Mouse (Mus musculus) forebrain, embryonic 14.5 days (tissue): Measurements from ENCODE around the gene Mdm2. TPM values are rescaled to one million over a fixed set of nuclear protein-coding genes. Genes with fewer than 3 reads are reported as not detected.

Source experiments
- ATAC-seq: fragments of 200-750 bp; cut with Nextera tagmentation; 2 replicates; pipeline ENCODE4 v1.8.0; 2017; ENCODE audit warnings: mild to moderate bottlenecking, moderate library complexity
- DNase-seq: peaks from one replicate; pipeline ENCODE4 v3.0.0-alpha.2; 2015; ENCODE audit warnings: low spot score
- H3K27ac ChIP-seq: fragments of 300-500 bp; sonication (generic); 2 replicates; pipeline ENCODE4 v1.5.1; 2014; ENCODE audit warnings: low read depth, mild to moderate bottlenecking, control low read depth, low read length, moderate library complexity
- H3K27me3 ChIP-seq: fragments of 300-500 bp; sonication (generic); replicated peaks from 2 replicates; pipeline ENCODE4 v1.6.1; 2014; ENCODE audit warnings: low read length, control low read depth, mixed read lengths; ENCODE audit not compliant: control insufficient read depth, insufficient read depth
- H3K36me3 ChIP-seq: fragments of 300-500 bp; sonication (generic); 2 replicates; pipeline ENCODE4 v1.6.1; 2014; ENCODE audit warnings: low read length, control low read depth; ENCODE audit not compliant: control insufficient read depth, insufficient read depth
- H3K4me1 ChIP-seq: fragments of 300-500 bp; sonication (generic); 2 replicates; pipeline ENCODE4 v1.6.1; 2014; ENCODE audit warnings: antibody characterized with exemption, low read length, control low read depth; ENCODE audit not compliant: control insufficient read depth, insufficient read depth
- H3K4me2 ChIP-seq: fragments of 300-500 bp; sonication (generic); 2 replicates; pipeline ENCODE4 v1.6.1; 2014; ENCODE audit warnings: mild to moderate bottlenecking, control low read depth, low read length
- H3K4me3 ChIP-seq: fragments of 300-500 bp; sonication (generic); 2 replicates; pipeline ENCODE4 v1.5.1; 2014; ENCODE audit warnings: low read depth, low read length, control low read depth
- H3K9ac ChIP-seq: fragments of 300-500 bp; sonication (generic); 2 replicates; pipeline ENCODE4 v1.6.1; 2014; ENCODE audit warnings: mild to moderate bottlenecking, low read length, control low read depth, moderate library complexity
- H3K9me3 ChIP-seq: fragments of 300-500 bp; sonication (generic); replicated peaks from 2 replicates; pipeline ENCODE4 v1.6.1; 2016; ENCODE audit warnings: low read length, control low read depth, mixed read lengths; ENCODE audit not compliant: control insufficient read depth
- WGBS: fragments of 180-500 bp; shearing (Covaris S2); extraction: QIAGEN DNeasy Blood & Tissue Kit; methylation state at CpG from one replicate; pipeline ENCODE4 v1.1.7; 2014; 5-methylcytosine and 5-hydroxymethylcytosine counted together
- polyA plus RNA-seq: library from polyadenylated mRNA; unstranded; fragments of >200 nt; fragmentation: Nextera tagmentation; extraction: Ambion mirVana; gene quantifications from 2 replicates; pipeline ENCODE4 v1.2.1, GENCODE M21; 2014

Gene Mdm2
- polyA plus RNA-seq, 1 experiment from 2014 or later: 33.0 TPM

DNA sequence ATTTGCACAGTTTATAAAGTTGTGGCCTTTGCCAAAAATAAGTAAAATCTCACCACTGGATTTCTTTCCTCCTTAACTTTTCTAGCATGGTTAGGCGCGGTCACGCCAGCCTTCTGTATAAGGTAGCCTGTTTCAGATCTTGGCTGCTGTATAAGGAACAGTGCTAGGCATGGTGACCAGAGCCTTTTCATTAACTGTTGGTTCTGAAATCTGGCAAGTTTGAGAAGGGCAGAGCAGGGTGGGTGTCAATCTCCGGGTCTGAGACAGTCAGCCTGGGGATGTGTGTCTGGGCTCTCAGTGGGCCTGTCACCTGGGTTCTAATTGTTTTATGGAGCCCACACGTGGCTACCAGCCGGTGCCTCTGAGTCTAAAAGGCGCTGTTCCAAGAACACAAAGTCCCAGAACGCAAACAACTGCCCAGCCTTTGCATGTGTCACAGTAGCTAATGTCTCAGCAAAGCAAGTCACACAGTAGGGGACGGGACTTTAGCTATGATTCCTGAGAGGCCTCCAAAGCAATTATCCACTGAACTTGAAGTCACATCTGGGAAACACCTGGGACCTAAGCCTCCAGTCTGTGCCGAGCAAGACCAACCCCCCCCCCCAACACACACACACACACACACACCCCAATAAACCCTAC, 41.0 kb downstream of the Mdm2 start:
- Histone ChIP-seq H3K4me2 (no peak overlapping the region), H3K27ac (no peak overlapping the region), H3K4me3 (no peak overlapping the region), H3K27me3 (no peaks in the 10 kb centered on the region), H3K4me1 (no peaks in the 10 kb centered on the region), H3K9ac (no peak overlapping the region), H3K36me3 (no peaks in the 10 kb centered on the region), H3K9me3 (no peaks in the 10 kb centered on the region)
- DNase-seq (peak; percentile 8), ATAC-seq (no peak)
- WGBS: 75% methylated on average over 10 of the region's 10 CpGs

DNA sequence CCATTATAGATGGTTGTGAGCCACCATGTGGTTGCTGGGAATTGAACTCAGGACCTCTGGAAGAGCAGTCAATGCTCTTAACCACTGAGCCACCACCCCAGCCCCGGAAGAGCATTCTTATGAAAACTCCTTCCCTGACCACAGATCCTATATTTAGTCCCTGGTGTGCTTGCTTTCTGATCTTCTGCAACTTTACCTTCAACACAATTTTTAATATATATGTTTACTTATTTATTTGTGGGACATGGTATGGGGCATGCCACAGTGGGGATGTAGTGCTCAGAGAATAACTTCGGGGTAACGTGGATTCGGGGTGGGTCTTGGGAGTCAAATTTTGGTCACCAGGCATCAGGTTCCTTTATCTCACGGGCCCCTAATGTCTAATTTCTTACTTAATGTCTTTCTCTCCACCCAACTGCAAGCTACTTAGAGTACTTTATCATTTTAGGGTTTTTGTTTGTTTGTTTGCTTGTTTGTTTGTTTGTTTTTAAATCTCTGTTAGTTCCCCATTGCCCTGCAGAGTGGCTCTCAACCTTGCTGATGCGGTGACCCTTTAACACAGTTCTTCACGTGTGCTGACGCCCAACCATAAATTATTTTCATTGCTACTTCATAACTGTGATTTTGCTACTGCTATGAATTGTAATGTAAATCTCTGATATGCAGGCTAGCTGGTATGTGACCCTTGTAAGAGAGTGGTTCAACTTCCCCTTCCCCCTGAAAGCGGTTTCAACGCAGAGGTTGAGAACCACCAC, 41.8 kb downstream of the Mdm2 start:
- 90% methylated on average over 10 of the region's 10 CpGs for WGBS
- Histone ChIP-seq H3K4me1 (no peaks in the 10 kb centered on the region), H3K4me2 (no peak overlapping the region), H3K9ac (no peak overlapping the region), H3K9me3 (no peaks in the 10 kb centered on the region), H3K27me3 (no peaks in the 10 kb centered on the region), H3K4me3 (no peak overlapping the region), H3K27ac (no peak overlapping the region), H3K36me3 (no peaks in the 10 kb centered on the region)
- no peak for DNase-seq
- ATAC-seq: no peak

- H3K4me3 ChIP-seq: no peak overlapping the region
- H3K9ac ChIP-seq: no peak overlapping the region
- H3K27ac ChIP-seq: no peak overlapping the region
- 93% methylated on average over 28 of the region's 28 CpGs for WGBS
- H3K36me3 ChIP-seq: no peaks in the 10 kb centered on the region
- H3K4me2 ChIP-seq: no peak overlapping the region
- no peaks in the 10 kb centered on the region for H3K4me1 ChIP-seq
- H3K9me3 ChIP-seq: no peaks in the 10 kb centered on the region
- DNase-seq (no peak), ATAC-seq (no peak)
- H3K27me3 ChIP-seq: no peaks in the 10 kb centered on the region
Observed at GRCm38 (mm10) chr10:117667663-117668507, 42.7 kb downstream of the Mdm2 start.

- Histone ChIP-seq H3K4me1 (no peaks in the 10 kb centered on the region), H3K4me2 (no peak overlapping the region), H3K4me3 (no peak overlapping the region), H3K9ac (no peak overlapping the region), H3K36me3 (no peaks in the 10 kb centered on the region), H3K9me3 (no peaks in the 10 kb centered on the region), H3K27me3 (no peaks in the 10 kb centered on the region), H3K27ac (no peak overlapping the region)
- WGBS: 89% methylated on average over 9 of the region's 9 CpGs
- DNase-seq (no peak), ATAC-seq (no peak)
Observed at GRCm38 (mm10) chr10:117666947-117667630, 43.5 kb downstream of the Mdm2 start.

DNA sequence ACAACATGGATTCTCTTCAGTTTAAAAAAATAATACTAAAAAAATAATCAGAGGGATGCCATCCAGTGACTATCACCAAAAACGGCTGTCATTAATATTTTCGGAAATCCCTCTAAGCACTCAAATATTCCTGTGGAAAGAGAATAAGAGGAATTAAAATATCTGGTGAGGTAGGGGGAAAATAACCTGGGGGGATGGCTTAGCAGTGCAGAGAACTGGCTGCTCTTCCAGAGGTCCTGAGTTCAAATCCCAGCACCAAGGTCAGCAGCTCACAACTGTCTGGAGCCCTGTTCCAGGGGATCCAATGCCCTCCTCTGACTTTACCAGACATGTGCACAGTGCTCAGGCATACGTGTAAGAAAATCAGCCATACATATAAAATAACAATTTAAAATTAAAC, 44.2 kb downstream of the Mdm2 start:
- no peaks in the 10 kb centered on the region for H3K36me3 ChIP-seq
- no peak for ATAC-seq
- no peak for DNase-seq
- H3K9ac ChIP-seq: no peak overlapping the region
- H3K9me3 ChIP-seq: no peaks in the 10 kb centered on the region
- H3K4me1 ChIP-seq: no peaks in the 10 kb centered on the region
- H3K4me2 ChIP-seq: no peak overlapping the region
- H3K27me3 ChIP-seq: no peaks in the 10 kb centered on the region
- no peak overlapping the region for H3K4me3 ChIP-seq
- 86% methylated on average over 3 of the region's 3 CpGs for WGBS
- H3K27ac ChIP-seq: no peak overlapping the region

DNA sequence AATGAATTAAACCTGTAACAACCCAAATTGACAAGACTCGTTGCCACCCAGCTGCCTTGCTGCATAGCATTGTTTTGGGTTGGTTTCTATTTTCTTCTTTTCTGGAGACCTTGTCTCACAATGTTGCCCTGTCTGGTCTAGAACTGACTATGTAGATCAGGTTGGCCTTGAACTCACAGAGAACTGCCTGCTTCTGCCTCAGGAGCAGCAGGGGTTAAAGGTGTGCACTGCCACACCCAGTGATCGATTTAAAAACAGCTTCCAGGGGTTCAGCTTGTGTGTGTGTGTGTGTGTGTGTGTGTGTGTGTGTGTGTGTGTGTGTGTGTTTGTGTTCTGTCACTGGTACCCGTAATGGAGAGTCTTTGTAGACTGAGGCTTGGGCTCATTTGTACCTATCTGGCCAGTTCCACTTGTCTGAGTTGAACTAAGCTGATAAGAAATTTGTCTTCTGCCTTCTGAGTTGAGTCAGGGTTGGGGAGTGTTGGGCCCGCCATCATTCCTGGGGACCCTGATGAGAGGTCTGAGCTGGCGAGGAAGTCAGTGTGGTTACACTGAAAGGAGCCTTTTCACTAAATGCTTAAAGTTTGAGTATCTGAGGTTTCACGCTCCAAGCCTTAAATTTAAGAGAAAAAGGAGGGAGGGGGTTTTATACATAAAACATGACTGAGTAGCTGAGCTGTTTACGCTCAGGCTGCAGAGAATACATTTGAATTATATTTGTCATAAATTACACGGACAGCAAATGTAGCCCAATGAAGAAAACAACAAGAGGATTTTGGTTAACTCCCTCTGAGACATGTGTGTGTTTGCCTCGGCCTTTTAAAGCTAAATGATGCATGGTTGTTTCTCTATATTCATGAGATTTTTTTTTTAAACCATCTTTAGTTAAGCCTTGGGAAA, 44.9 kb downstream of the Mdm2 start:
- Histone ChIP-seq H3K36me3 (no peaks in the 10 kb centered on the region), H3K4me3 (no peak overlapping the region), H3K4me1 (no peaks in the 10 kb centered on the region), H3K9me3 (no peaks in the 10 kb centered on the region), H3K4me2 (no peak overlapping the region), H3K27ac (no peak overlapping the region), H3K9ac (no peak overlapping the region), H3K27me3 (no peaks in the 10 kb centered on the region)
- 74% methylated on average over 9 of the region's 9 CpGs for WGBS
- no peak for ATAC-seq
- no peak for DNase-seq

DNA sequence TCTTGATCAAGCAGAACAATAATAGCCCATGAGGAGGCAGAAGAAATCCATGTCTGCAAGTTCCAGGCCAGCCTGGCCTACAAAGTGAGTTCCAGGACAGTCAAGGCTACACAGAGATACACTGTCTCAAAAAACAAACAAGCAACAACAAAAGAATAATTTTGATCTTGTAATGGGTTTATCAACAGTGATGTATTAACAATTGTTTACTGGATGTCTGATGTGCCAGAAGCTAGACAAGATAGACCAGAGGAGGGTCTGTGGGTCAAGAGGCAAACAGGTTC, 45.7 kb downstream of the Mdm2 start:
- Histone ChIP-seq H3K9me3 (no peaks in the 10 kb centered on the region), H3K4me1 (no peaks in the 10 kb centered on the region), H3K4me3 (no peak overlapping the region), H3K9ac (no peak overlapping the region), H3K36me3 (no peaks in the 10 kb centered on the region), H3K4me2 (no peak overlapping the region), H3K27ac (no peak overlapping the region), H3K27me3 (no peaks in the 10 kb centered on the region)
- DNase-seq (no peak), ATAC-seq (no peak)

- ATAC-seq (no peak), DNase-seq (no peak)
- H3K4me1 ChIP-seq: no peaks in the 10 kb centered on the region
- no peak overlapping the region for H3K4me3 ChIP-seq
- no peaks in the 10 kb centered on the region for H3K27me3 ChIP-seq
- no peak overlapping the region for H3K4me2 ChIP-seq
- no peak overlapping the region for H3K9ac ChIP-seq
- no peak overlapping the region for H3K27ac ChIP-seq
- no peaks in the 10 kb centered on the region for H3K36me3 ChIP-seq
- no peaks in the 10 kb centered on the region for H3K9me3 ChIP-seq
- 65% methylated on average over 14 of the region's 14 CpGs for WGBS
Observed at GRCm38 (mm10) chr10:117664208-117664925, 46.2 kb downstream of the Mdm2 start.
